18 mouse cellular contexts compared by ENCODE assay signal in genomic region chr3:142706581-142707444, GRCm38 (mm10).
"Had no signal": no experiment of that assay in that cellular context is flagged by ENCODE, and none has a peak within 500 bp of the region (broad histone marks: within the 10 kb centered on the region; RNA-seq: fewer than 3 reads in every experiment).

No protein-coding gene starts in this region.

- ATAC-seq: inflammation-experienced regulatory T-cells, adult 6 months; intestine, postnatal 0 days; midbrain, embryonic 16.5 days had no signal

- DNase-seq: lung, postnatal 14 days; retina, postnatal 1 day; right cerebral cortex, postnatal 4 days; spleen, adult 18-20 months; thymus, adult 2 months; thymus, postnatal 25 days had no signal

- H3K36me3 ChIP-seq: limb, embryonic 10.5 days; lung, embryonic 15.5 days; midbrain, embryonic 12.5 days; neural tube, embryonic 13.5 days; stomach, embryonic 15.5 days had no signal

- H3K27ac ChIP-seq: kidney, postnatal 0 days; left cerebral cortex, adult 2 months; limb, embryonic 10.5 days; lung, embryonic 15.5 days; macrophage; midbrain, embryonic 12.5 days; neural tube, embryonic 13.5 days; stomach, embryonic 15.5 days had no signal

- H3K4me2 ChIP-seq: lung, embryonic 15.5 days; midbrain, embryonic 12.5 days; neural tube, embryonic 13.5 days; stomach, embryonic 15.5 days had no signal

- H3K4me3 ChIP-seq: left cerebral cortex, adult 2 months; limb, embryonic 10.5 days; lung, embryonic 15.5 days; megakaryocyte, embryonic 14.5 days; midbrain, embryonic 12.5 days; neural tube, embryonic 13.5 days; stomach, embryonic 15.5 days had no signal

- H3K9me3 ChIP-seq: limb, embryonic 10.5 days; lung, embryonic 15.5 days; megakaryocyte, embryonic 14.5 days; midbrain, embryonic 12.5 days; neural tube, embryonic 13.5 days; stomach, embryonic 15.5 days had no signal

- H3K27me3 ChIP-seq: lung, embryonic 15.5 days; stomach, embryonic 15.5 days had no signal

- H3K9ac ChIP-seq: lung, embryonic 15.5 days; midbrain, embryonic 12.5 days; neural tube, embryonic 13.5 days; stomach, embryonic 15.5 days had no signal

- H3K4me1 ChIP-seq: limb, embryonic 10.5 days; midbrain, embryonic 12.5 days; neural tube, embryonic 13.5 days; stomach, embryonic 15.5 days had no signal
